25 mouse cellular contexts compared by ENCODE assay signal in the genomic region with DNA sequence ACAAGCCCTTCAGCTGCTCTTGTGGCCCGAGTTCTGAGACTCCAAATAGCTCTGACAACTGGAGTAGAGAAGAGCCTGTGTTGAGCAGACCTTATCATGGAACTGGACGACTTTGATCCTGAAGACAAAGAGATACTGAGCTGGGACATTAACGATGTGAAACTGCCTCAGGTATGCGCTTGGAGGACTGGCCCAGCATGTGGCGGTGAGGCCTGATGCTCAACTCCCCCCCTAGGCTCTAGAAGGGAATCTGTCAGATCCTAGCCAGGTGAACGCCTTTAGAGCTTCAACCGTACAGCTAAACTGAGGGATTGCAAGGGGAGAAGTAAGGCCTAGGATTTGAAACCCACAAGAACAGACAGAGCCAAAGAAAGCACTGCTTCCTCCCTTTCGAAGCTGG. TPM values are rescaled to one million over a fixed set of nuclear protein-coding genes. Genes with fewer than 3 reads are reported as not detected.
DNase-seq lines count a peak whose midpoint lies in the region; TF ChIP-seq lines count a peak whose summit lies in the region.
"Had no signal": no experiment of that assay in that cellular context is flagged by ENCODE, and none has a peak within 500 bp of the region (broad histone marks: within the 10 kb centered on the region; RNA-seq: fewer than 3 reads in every experiment).

No protein-coding gene starts in this region.

- H3K9me3 ChIP-seq in CH12.LX (replicated peaks; ENCODE audit: low read length) (no peaks in the 10 kb centered on the region), ES-E14 (ENCODE audit: control insufficient read depth, insufficient read depth, low read depth, low read length) (no peaks in the 10 kb centered on the region)
- H3K9me3 ChIP-seq: embryonic facial prominence, embryonic 10.5 days; embryonic facial prominence, embryonic 12.5 days; forebrain, embryonic 13.5 days had no signal

- H3K9ac ChIP-seq in CH12.LX (ENCODE audit: insufficient read depth, low read depth): no peak overlapping the region
- no peak overlapping the region for H3K9ac ChIP-seq in ES-E14 (ENCODE audit: insufficient read depth, low read depth, low read length, poor library complexity, severe bottlenecking)
- H3K9ac ChIP-seq: embryonic facial prominence, embryonic 12.5 days; forebrain, embryonic 13.5 days had no signal

- DNase-seq in CH12.LX (ENCODE audit: extremely low read depth): peak; percentile 16
- no peak for DNase-seq in ES-E14 (ENCODE audit: low read depth, low spot score)
- peak; percentile 63 for DNase-seq in ZHBTc4 (ENCODE audit: low read depth, low spot score)
- no peak for DNase-seq in right cerebral cortex, postnatal 25 days
- no peak for DNase-seq in heart, adult 11 months
- DNase-seq: adrenal gland, adult 2 months; adrenal gland, postnatal 10 days; adrenal gland, postnatal 25 days; B cell, adult 2 months; cerebellum, adult 11 months; cerebellum, adult 18-20 months; cerebellum, adult 8-10 months; cerebellum, adult 9-11 months; cerebellum, postnatal 25 days had no signal

- no peaks in the 10 kb centered on the region for H3K79me2 ChIP-seq in CH12.LX (replicated peaks; ENCODE audit: control insufficient read depth, extremely low read depth, insufficient read depth, poor library complexity, severe bottlenecking)

- no peaks in the 10 kb centered on the region for H3K27me3 ChIP-seq in CH12.LX (replicated peaks)
- H3K27me3 ChIP-seq: embryonic facial prominence, embryonic 12.5 days; forebrain, embryonic 13.5 days had no signal

- dilution Hi-C loops in CH12.LX (cut with MboI; ENCODE audit: extremely low pct_ligation_motif_present, extremely low pct_unique_long_range_greater_than_20kb, low sequenced_read_pairs): no loop called here

- no peak overlapping the region for H3K4me2 ChIP-seq in CH12.LX (ENCODE audit: insufficient read depth, low read depth, poor library complexity, severe bottlenecking)
- H3K4me2 ChIP-seq: embryonic facial prominence, embryonic 12.5 days; forebrain, embryonic 13.5 days had no signal

- H3K4me1 ChIP-seq in CH12.LX (ENCODE audit: control insufficient read depth in 1 of 2, insufficient read depth in 2 of 2): peaks cover 4 to 24% of the 10 kb centered on the region in 2 experiments
- peaks cover 10 to 14% of the 10 kb centered on the region in 2 experiments; a peak in 3 of 4 replicates for H3K4me1 ChIP-seq in ES-E14 (ENCODE audit: control insufficient read depth in 2 of 2, insufficient read depth in 2 of 2, low read length in 2 of 2, poor library complexity in 1 of 2)
- H3K4me1 ChIP-seq: embryonic facial prominence, embryonic 12.5 days; forebrain, embryonic 13.5 days had no signal

- TF ChIP-seq EP300 in CH12.LX (IDR thresholded peaks at IDR 0.05; ENCODE audit: low read length): no peak

- in situ Hi-C loops in CH12.LX (cut with MboI; ENCODE audit: low pct_ligation_motif_present, low pct_unique_long_range_greater_than_20kb, low sequenced_read_pairs) (no loop called here), ES-E14 (cut with MboI; ENCODE audit: low sequenced_read_pairs in 2 of 2, unreplicated experiment in 2 of 2) (no loop called here)

- no peak; the same call in 1 of the 2 replicates for TF ChIP-seq POLR2A in CH12.LX (IDR thresholded peaks at IDR 0.05; ENCODE audit: low read depth, low read length)

- H3K36me3 ChIP-seq in CH12.LX (replicated peaks in 1 of 2; ENCODE audit: control insufficient read depth in 1 of 2, insufficient read depth in 1 of 2, low read length in 1 of 2) (no peaks in the 10 kb centered on the region), ES-E14 (ENCODE audit: control insufficient read depth, insufficient read depth, low read length, poor library complexity, severe bottlenecking) (no peaks in the 10 kb centered on the region)
- H3K36me3 ChIP-seq: embryonic facial prominence, embryonic 10.5 days; embryonic facial prominence, embryonic 12.5 days had no signal

- no peak for TF ChIP-seq RAD21 in CH12.LX (IDR thresholded peaks at IDR 0.05; ENCODE audit: low read depth, low read length)

- H3K27ac ChIP-seq in CH12.LX (ENCODE audit: insufficient read depth, low read depth) (peak overlapping the region; percentile 5), ES-E14 (ENCODE audit: insufficient read depth, low read depth, low read length, poor library complexity, severe bottlenecking) (peak overlapping the region; percentile 8; the same call in 1 of the 2 replicates)
- H3K27ac ChIP-seq: embryonic facial prominence, embryonic 10.5 days; embryonic facial prominence, embryonic 12.5 days; forebrain, embryonic 13.5 days had no signal

- TF ChIP-seq CTCF in CH12.LX (conservative IDR thresholded peaks at IDR 0.05 in 1 of 2, IDR thresholded peaks at IDR 0.05 in 1 of 2; ENCODE audit: low read depth in 2 of 2, low read length in 2 of 2): no peak

- no peak overlapping the region for H3K4me3 ChIP-seq in CH12.LX (replicated peaks in 1 of 3; ENCODE audit: low read depth in 2 of 3, low read length in 2 of 3, poor library complexity in 1 of 3)
- H3K4me3 ChIP-seq in ES-E14 (ENCODE audit: insufficient read depth in 1 of 2, low read depth in 1 of 2, low read length in 2 of 2, poor library complexity in 1 of 2, severe bottlenecking in 1 of 2): no peak overlapping the region
- H3K4me3 ChIP-seq: embryonic facial prominence, embryonic 10.5 days; embryonic facial prominence, embryonic 12.5 days; forebrain, embryonic 13.5 days had no signal

TF ChIP-seq in CH12.LX, 34 proteins besides CTCF, POLR2A, EP300 and RAD21:
- TF ChIP-seq TCF12 (IDR thresholded peaks at IDR 0.05; ENCODE audit: low read depth, low read length) (no peak), USF2 (conservative IDR thresholded peaks at IDR 0.05; ENCODE audit: low read depth, low read length) (no peak), ZMIZ1 (IDR thresholded peaks at IDR 0.05; ENCODE audit: low read depth, low read length) (peak; percentile 54; the same call in 1 of the 2 replicates)
TF ChIP-seq in CH12.LX: peak in this region for 1.

TF ChIP-seq in ES-E14, 5 proteins besides CTCF, POLR2A, EP300 and RAD21:
- TF ChIP-seq ZNF384 (IDR thresholded peaks at IDR 0.05; ENCODE audit: low read depth, low read length) (no peak), CHD2 (IDR thresholded peaks at IDR 0.05; ENCODE audit: low read depth, low read length) (no peak), ZC3H11A (IDR thresholded peaks at IDR 0.05; ENCODE audit: borderline replicate concordance, low read depth, low read length) (no peak), HCFC1 (IDR thresholded peaks at IDR 0.05; ENCODE audit: borderline replicate concordance, insufficient read depth, low read length) (no peak), MAFK (IDR thresholded peaks at IDR 0.05; ENCODE audit: insufficient read depth, low read depth, low read length) (no peak)

RNA-seq across cellular contexts. Expression of gene Gcm1, which starts 2.1 kb away (rescaled TPM):
- total RNA-seq in CH12.LX (2012; rRNA removed): not detected in 2 replicates
- total RNA-seq in CH12.LX (2014; rRNA removed): not detected in 2 replicates
- polyA plus RNA-seq in CH12.LX (2012; ENCODE audit: insufficient read length, low read depth): not detected in 2 replicates
- total RNA-seq in ES-E14 (2012; rRNA removed): 0.48 and 1.4 TPM in 2 replicates
- total RNA-seq: adrenal gland, adult 2 months; adrenal gland, postnatal 10 days; adrenal gland, postnatal 25 days; adrenal gland, postnatal 4 days; MEL had no signal
- polyA plus RNA-seq: adrenal gland, adult 2 months; brain, embryonic 14.5 days; CD4-positive, CD25-positive, alpha-beta regulatory T cell, adult 4 months; cortical plate, adult 2 months; forebrain, embryonic 11.5 days; forebrain, embryonic 13.5 days; forebrain, embryonic 16.5 days; frontal cortex, adult 2 months had no signal

RNA-seq across cellular contexts. Expression of gene Fbxo9, which starts 55.0 kb away (rescaled TPM):
- 18.3 and 20.8 TPM in 2 replicates for total RNA-seq in CH12.LX (2012; rRNA removed)
- total RNA-seq in CH12.LX (2014; rRNA removed): 24.2 and 25.5 TPM in 2 replicates
- polyA plus RNA-seq in CH12.LX (2012; ENCODE audit: insufficient read length, low read depth): 12.7 and 14.3 TPM in 2 replicates
- 19.2 and 28.7 TPM in 2 replicates for total RNA-seq in ES-E14 (2012; rRNA removed)

RNA-seq across cellular contexts. Expression of gene Ick, which starts 55.2 kb away (rescaled TPM):
- total RNA-seq in CH12.LX (2012; rRNA removed): 3.4 and 4.8 TPM in 2 replicates
- total RNA-seq in CH12.LX (2014; rRNA removed): 4.5 and 5.0 TPM in 2 replicates
- polyA plus RNA-seq in CH12.LX (2012; ENCODE audit: insufficient read length, low read depth): 5.4 and 7.1 TPM in 2 replicates
- total RNA-seq in ES-E14 (2012; rRNA removed): 5.3 and 5.4 TPM in 2 replicates

Comparison
In these comparisons a context has a peak if more than half of its experiments do, and no peak if none do; other contexts are left out.
1. DNase-seq: peak in CH12.LX (single experiment) and ZHBTc4 (single experiment); none in ES-E14 (single experiment), right cerebral cortex, postnatal 25 days (single experiment) and heart, adult 11 months (single experiment).